Mouse (Mus musculus) ES-Bruce4 (cell line): ENCODE measurements at regions not wholly inside any gene's neighbourhood (a gene's known extent, or its start where the extent isn't known, plus 50 kb on each side); places are given as distances from the start of the nearest gene placed in this dataset.

Source experiments
- CTCF ChIP-seq: IDR thresholded peaks from one replicate; pipeline ENCODE4 v1.8.1; 2011; ENCODE audit warnings: low read depth, low read length
- EP300 ChIP-seq: IDR thresholded peaks from 2 replicates; pipeline ENCODE4 v1.6.1; 2011; ENCODE audit warnings: low read depth, low read length; ENCODE audit not compliant: insufficient read depth
- POLR2A ChIP-seq: IDR thresholded peaks from one replicate; pipeline ENCODE4 v1.8.1; 2011; ENCODE audit warnings: low read length; ENCODE audit not compliant: insufficient read depth

DNA sequence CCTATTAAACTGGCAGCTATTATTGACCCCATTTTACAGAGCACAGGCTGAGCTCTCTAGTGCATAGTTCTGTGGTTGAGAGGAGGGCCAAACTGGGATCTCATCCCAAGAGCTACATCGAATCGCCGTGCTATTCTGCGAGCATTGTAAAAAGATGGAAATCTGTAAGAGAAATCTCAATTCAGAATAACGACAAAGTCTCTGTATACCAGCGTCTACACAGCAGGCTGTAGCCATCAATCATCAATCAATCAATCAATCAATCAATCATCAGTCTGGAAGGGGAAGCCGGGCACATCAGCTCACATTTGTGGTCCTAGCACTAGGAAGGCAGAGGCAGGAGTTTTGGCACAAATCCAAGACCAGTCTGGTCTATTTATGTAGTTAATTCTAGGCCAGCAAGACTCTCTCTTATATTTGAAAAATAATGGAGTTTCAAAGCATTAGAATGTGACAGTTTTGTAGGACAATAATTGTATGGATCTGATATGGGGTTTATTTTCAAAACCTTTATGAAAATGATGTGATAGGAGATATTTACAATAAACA is 234.0 kb downstream of the Dact1 start:
- TF ChIP-seq CTCF, result no peak
- TF ChIP-seq POLR2A, result no peak
- no peak for TF ChIP-seq EP300
